Mouse (Mus musculus): ENCODE results near the gene Prdm5. TPM values are rescaled to one million over a fixed set of nuclear protein-coding genes. Genes with fewer than 3 reads are reported as not detected.
A peak's percentile ranks its signal among the peaks of the same experiment; 100 is the strongest.

The Prdm5 gene
- polyA plus RNA-seq, 1 experiment from 2014 or later = 16.5 TPM

GRCm38 (mm10) chr6:65773566-65773965 is 5.2 kb upstream of the Prdm5 start:
- WGBS = 75% methylated on average over 4 of the region's 4 CpGs
- Histone ChIP-seq H3K9ac (no peak overlapping the region), H3K9me3 (replicated peaks) (no peaks in the 10 kb centered on the region), H3K4me3 (no peak overlapping the region), H3K27ac (no peak overlapping the region), H3K27me3 (no peaks in the 10 kb centered on the region), H3K4me1 (replicated peaks) (0 out of 2 replicates have a peak, but pooled peaks cover 7% of the 10 kb centered on the region), H3K36me3 (no peaks in the 10 kb centered on the region), H3K4me2 (no peak overlapping the region)
- no peak for ATAC-seq (replicated peaks; ENCODE audit: insufficient number of reproducible peaks, insufficient read depth, low FRiP score, low read depth)

- peak overlapping the region; percentile 71 for H3K27ac ChIP-seq
- no peak for ATAC-seq (replicated peaks; ENCODE audit: insufficient number of reproducible peaks, insufficient read depth, low FRiP score, low read depth)
- H3K4me1 ChIP-seq (replicated peaks) = peaks cover 16% of the 10 kb centered on the region; the same call in 1 of the 2 replicates
- no peaks in the 10 kb centered on the region for H3K9me3 ChIP-seq (replicated peaks)
- H3K4me3 ChIP-seq = peak overlapping the region; percentile 59
- no peaks in the 10 kb centered on the region for H3K36me3 ChIP-seq
- H3K27me3 ChIP-seq = no peaks in the 10 kb centered on the region
- WGBS = 83% methylated on average over 4 of the region's 4 CpGs
- peak overlapping the region; percentile 77 for H3K4me2 ChIP-seq
- peak overlapping the region; percentile 69 for H3K9ac ChIP-seq
These were observed 973 bp downstream of the Prdm5 start for GRCm38 (mm10) chr6:65779689-65780233.

- no peak overlapping the region for H3K27ac ChIP-seq
- no peaks in the 10 kb centered on the region for H3K9me3 ChIP-seq (replicated peaks)
- H3K9ac ChIP-seq = no peak overlapping the region
- no peak for ATAC-seq (replicated peaks; ENCODE audit: insufficient number of reproducible peaks, insufficient read depth, low FRiP score, low read depth)
- peaks cover 16% of the 10 kb centered on the region; the same call in 1 of the 2 replicates for H3K4me1 ChIP-seq (replicated peaks)
- 70% methylated on average over 7 of the region's 7 CpGs for WGBS
- no peak overlapping the region for H3K4me3 ChIP-seq
- H3K36me3 ChIP-seq = no peaks in the 10 kb centered on the region
- no peaks in the 10 kb centered on the region for H3K27me3 ChIP-seq
- no peak overlapping the region for H3K4me2 ChIP-seq
These were observed 2.7 kb downstream of the Prdm5 start for GRCm38 (mm10) chr6:65781441-65781840.

GRCm38 (mm10) chr6:65783670-65784069 is 4.9 kb downstream of the Prdm5 start:
- Histone ChIP-seq H3K36me3 (no peaks in the 10 kb centered on the region), H3K27me3 (no peaks in the 10 kb centered on the region), H3K4me2 (no peak overlapping the region), H3K9me3 (replicated peaks) (no peaks in the 10 kb centered on the region), H3K27ac (no peak overlapping the region), H3K9ac (no peak overlapping the region), H3K4me3 (no peak overlapping the region), H3K4me1 (replicated peaks) (peaks cover 7% of the 10 kb centered on the region; the same call in 1 of the 2 replicates)
- WGBS = 65% methylated on average over 1 of the region's 1 CpGs
- no peak for ATAC-seq (replicated peaks; ENCODE audit: insufficient number of reproducible peaks, insufficient read depth, low FRiP score, low read depth)

- ATAC-seq (replicated peaks; ENCODE audit: insufficient number of reproducible peaks, insufficient read depth, low FRiP score, low read depth) = no peak
- Histone ChIP-seq H3K27me3 (no peaks in the 10 kb centered on the region), H3K4me1 (replicated peaks) (0 out of 2 replicates have a peak, but pooled peaks cover 3% of the 10 kb centered on the region), H3K36me3 (no peaks in the 10 kb centered on the region), H3K9me3 (replicated peaks) (no peaks in the 10 kb centered on the region), H3K27ac (no peak overlapping the region), H3K9ac (no peak overlapping the region), H3K4me3 (no peak overlapping the region), H3K4me2 (no peak overlapping the region)
- 72% methylated on average over 2 of the region's 2 CpGs for WGBS
These were observed 14.1 kb downstream of the Prdm5 start for GRCm38 (mm10) chr6:65792923-65793322.

- 0 out of 2 replicates have a peak, but pooled peaks cover 3% of the 10 kb centered on the region for H3K4me1 ChIP-seq (replicated peaks)
- H3K36me3 ChIP-seq = no peaks in the 10 kb centered on the region; the same call in 1 of the 2 replicates
- H3K9me3 ChIP-seq (replicated peaks) = no peaks in the 10 kb centered on the region
- H3K4me3 ChIP-seq = no peak overlapping the region
- H3K9ac ChIP-seq = no peak overlapping the region
- ATAC-seq (replicated peaks; ENCODE audit: insufficient number of reproducible peaks, insufficient read depth, low FRiP score, low read depth) = no peak
- H3K27me3 ChIP-seq = no peaks in the 10 kb centered on the region
- no peak overlapping the region for H3K27ac ChIP-seq
- no peak overlapping the region for H3K4me2 ChIP-seq
- WGBS = 85% methylated on average over 3 of the region's 3 CpGs
These were observed 17.8 kb downstream of the Prdm5 start for GRCm38 (mm10) chr6:65796552-65796951.

GRCm38 (mm10) chr6:65797276-65797675 is 18.5 kb downstream of the Prdm5 start:
- no peak overlapping the region for H3K27ac ChIP-seq
- no peaks in the 10 kb centered on the region for H3K9me3 ChIP-seq (replicated peaks)
- no peaks in the 10 kb centered on the region for H3K27me3 ChIP-seq
- 0 out of 2 replicates have a peak, but pooled peaks cover 3% of the 10 kb centered on the region for H3K4me1 ChIP-seq (replicated peaks)
- no peak overlapping the region for H3K4me2 ChIP-seq
- WGBS = 79% methylated on average over 2 of the region's 2 CpGs
- H3K4me3 ChIP-seq = no peak overlapping the region
- no peak for ATAC-seq (replicated peaks; ENCODE audit: insufficient number of reproducible peaks, insufficient read depth, low FRiP score, low read depth)
- H3K9ac ChIP-seq = no peak overlapping the region
- H3K36me3 ChIP-seq = no peaks in the 10 kb centered on the region; the same call in 1 of the 2 replicates

- H3K4me2 ChIP-seq = no peak overlapping the region
- no peaks in the 10 kb centered on the region; the same call in 1 of the 2 replicates for H3K36me3 ChIP-seq
- H3K4me3 ChIP-seq = no peak overlapping the region
- no peaks in the 10 kb centered on the region for H3K27me3 ChIP-seq
- H3K27ac ChIP-seq = no peak overlapping the region
- no peak overlapping the region for H3K9ac ChIP-seq
- H3K9me3 ChIP-seq (replicated peaks) = no peaks in the 10 kb centered on the region
- no peaks in the 10 kb centered on the region for H3K4me1 ChIP-seq (replicated peaks)
- no peak for ATAC-seq (replicated peaks; ENCODE audit: insufficient number of reproducible peaks, insufficient read depth, low FRiP score, low read depth)
- 86% methylated on average over 3 of the region's 3 CpGs for WGBS
These were observed 19.6 kb downstream of the Prdm5 start for GRCm38 (mm10) chr6:65798390-65798789.

GRCm38 (mm10) chr6:65811685-65812084 is 32.9 kb downstream of the Prdm5 start:
- Histone ChIP-seq H3K27me3 (no peaks in the 10 kb centered on the region), H3K4me3 (no peak overlapping the region), H3K4me1 (replicated peaks) (no peaks in the 10 kb centered on the region), H3K27ac (no peak overlapping the region), H3K36me3 (no peaks in the 10 kb centered on the region), H3K9me3 (replicated peaks) (no peaks in the 10 kb centered on the region), H3K4me2 (no peak overlapping the region), H3K9ac (no peak overlapping the region)
- no peak for ATAC-seq (replicated peaks; ENCODE audit: insufficient number of reproducible peaks, insufficient read depth, low FRiP score, low read depth)
- WGBS = 84% methylated on average over 3 of the region's 3 CpGs

- Histone ChIP-seq H3K27me3 (no peaks in the 10 kb centered on the region), H3K4me2 (no peak overlapping the region), H3K27ac (no peak overlapping the region), H3K9ac (no peak overlapping the region), H3K36me3 (no peaks in the 10 kb centered on the region), H3K4me1 (replicated peaks) (peaks cover 4% of the 10 kb centered on the region; the same call in 1 of the 2 replicates), H3K4me3 (no peak overlapping the region), H3K9me3 (replicated peaks) (no peaks in the 10 kb centered on the region)
- WGBS = 67% methylated on average over 4 of the region's 4 CpGs
- no peak for ATAC-seq (replicated peaks; ENCODE audit: insufficient number of reproducible peaks, insufficient read depth, low FRiP score, low read depth)
These were observed 39.4 kb downstream of the Prdm5 start for GRCm38 (mm10) chr6:65818039-65818747.

- ATAC-seq (replicated peaks; ENCODE audit: insufficient number of reproducible peaks, insufficient read depth, low FRiP score, low read depth) = no peak
- Histone ChIP-seq H3K36me3 (peaks cover 5% of the 10 kb centered on the region), H3K4me1 (replicated peaks) (no peaks in the 10 kb centered on the region), H3K9ac (no peak overlapping the region), H3K9me3 (replicated peaks) (peaks cover 5% of the 10 kb centered on the region), H3K27ac (no peak overlapping the region), H3K4me2 (no peak overlapping the region), H3K27me3 (no peaks in the 10 kb centered on the region), H3K4me3 (no peak overlapping the region)
- 52% methylated on average over 1 of the region's 1 CpGs for WGBS
These were observed 49.9 kb downstream of the Prdm5 start for GRCm38 (mm10) chr6:65828656-65829055.

- ATAC-seq (replicated peaks; ENCODE audit: insufficient number of reproducible peaks, insufficient read depth, low FRiP score, low read depth) = no peak
- no peaks in the 10 kb centered on the region for H3K4me1 ChIP-seq (replicated peaks)
- H3K9ac ChIP-seq = no peak overlapping the region
- no peaks in the 10 kb centered on the region for H3K27me3 ChIP-seq
- H3K9me3 ChIP-seq (replicated peaks) = peaks cover 7% of the 10 kb centered on the region
- no peak overlapping the region for H3K4me3 ChIP-seq
- 75% methylated on average over 5 of the region's 5 CpGs for WGBS
- no peak overlapping the region for H3K27ac ChIP-seq
- H3K4me2 ChIP-seq = no peak overlapping the region
- peaks cover 11% of the 10 kb centered on the region for H3K36me3 ChIP-seq
These were observed 52.7 kb downstream of the Prdm5 start for GRCm38 (mm10) chr6:65831443-65831842.

Data from heart, embryonic 15.5 days (tissue).